Mouse (Mus musculus) heart, adult 2 months (tissue): ENCODE measurements around the gene Rps29.

ENCODE experiments used
- CTCF ChIP-seq: fragments of 200-600 bp; IDR thresholded peaks from 2 replicates; pipeline ENCODE4 v1.8.1; 2022; ENCODE audit warnings: antibody characterized with exemption, mild to moderate bottlenecking, moderate library complexity
- EP300 ChIP-seq: fragments of 200-500 bp; IDR thresholded peaks from 2 replicates; pipeline ENCODE4 v1.6.1; 2011; ENCODE audit warnings: low read depth, low read length, control low read depth; ENCODE audit not compliant: insufficient read depth
- POLR2A ChIP-seq: fragments of 200-500 bp; IDR thresholded peaks from 2 replicates; pipeline ENCODE4 v1.6.1; 2011; ENCODE audit warnings: mild to moderate bottlenecking, low read depth, low read length, control low read depth; ENCODE audit not compliant: insufficient read depth

DNA sequence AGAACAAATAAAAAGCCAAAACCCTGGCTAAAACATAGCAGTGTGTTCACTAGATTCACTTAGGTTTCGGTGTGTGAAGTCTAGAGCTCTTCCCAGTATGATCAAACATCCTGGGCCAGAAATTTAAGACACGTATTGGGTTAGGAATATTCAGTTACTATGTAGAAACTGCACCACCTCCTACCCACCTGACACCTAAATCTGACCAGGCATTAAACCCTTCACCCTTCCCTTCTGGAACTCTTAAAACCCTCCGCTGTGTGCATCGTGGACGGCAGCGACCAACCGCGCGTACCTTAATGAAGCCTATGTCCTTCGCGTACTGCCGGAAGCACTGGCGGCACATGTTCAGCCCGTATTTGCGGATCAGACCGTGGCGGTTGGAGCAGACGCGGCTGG is 621 bp downstream of the Rps29 start:
- no peak for TF ChIP-seq CTCF
- TF ChIP-seq POLR2A: no peak
- no peak for TF ChIP-seq EP300
